Mouse (Mus musculus) E14TG2a.4 (cell line): ENCODE data around the gene G3bp2.

Experiments
- CTCF ChIP-seq: conservative IDR thresholded peaks from 2 replicates; pipeline ENCODE4 v1.5.1; 2014; ENCODE audit warnings: low read length
- NANOG ChIP-seq: IDR thresholded peaks from 2 replicates; pipeline ENCODE4 v1.6.1; 2014; ENCODE audit warnings: borderline replicate concordance, low read length, mixed read lengths
- POU5F1 ChIP-seq: IDR thresholded peaks from 2 replicates; pipeline ENCODE4 v1.6.1; 2014; ENCODE audit warnings: low read length, borderline replicate concordance

GRCm38 (mm10) chr5:92097779-92098178, 14.3 kb upstream of the G3bp2 start:
- no peak for TF ChIP-seq CTCF
- TF ChIP-seq NANOG: no peak
- no peak for TF ChIP-seq POU5F1
